Mouse (Mus musculus) A20 (cell line): ENCODE data around the gene Chordc1.
"Not testable (repeated sequence)": the region's sequence is repeated elsewhere in the genome, so short reads cannot be mapped to it uniquely, and the experiment has no call there.

Experiments used
- DNase-seq: peaks from one replicate; pipeline ENCODE4 v3.0.0-alpha.2; 2011; ENCODE audit warnings: low read depth, low spot score

The Chordc1 gene

DNA sequence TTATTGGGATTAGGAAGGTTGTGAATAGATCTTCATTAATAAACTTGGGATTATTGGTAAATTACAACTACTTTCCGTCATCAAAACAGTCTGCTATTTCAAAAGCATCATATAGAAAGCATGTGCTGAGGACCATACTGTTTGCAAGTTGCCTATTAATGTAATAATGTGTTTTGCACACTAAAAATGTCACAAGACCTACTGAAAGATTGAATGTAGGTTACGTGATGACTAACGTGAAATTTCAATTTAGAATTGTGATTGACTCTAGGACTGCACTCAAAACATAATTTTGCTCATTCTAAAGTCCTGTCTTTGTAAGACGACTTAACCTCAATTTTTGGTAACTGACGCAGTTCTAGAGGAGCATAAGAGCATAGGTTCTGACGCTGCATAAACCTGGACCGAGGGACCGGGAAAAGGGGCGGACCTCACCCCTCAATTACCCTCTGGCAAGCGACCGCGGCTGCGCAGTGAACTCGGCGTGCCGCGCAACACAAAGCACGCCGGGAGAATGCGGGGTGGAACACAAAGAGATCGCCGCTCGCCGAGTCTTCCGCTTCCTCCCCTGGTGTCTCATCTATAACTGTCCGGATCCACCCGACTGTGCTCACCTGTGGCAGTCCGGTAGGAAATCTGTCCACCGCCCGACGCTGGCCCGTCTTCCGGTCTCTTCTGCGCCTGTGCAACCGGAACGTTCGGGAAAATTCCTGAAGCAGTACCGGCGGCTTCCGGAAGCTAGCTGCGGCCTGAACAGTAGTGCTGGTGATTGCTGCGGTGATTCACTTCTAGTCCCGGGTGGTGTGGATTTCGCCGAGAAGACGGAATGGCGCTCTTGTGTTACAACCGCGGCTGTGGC lies at the start of gene Chordc1:
Gene Chordc1, plus strand, starts transcription at position 555 of the 859 bp plus-strand sequence.
- DNase-seq, result peak; percentile 97

DNA sequence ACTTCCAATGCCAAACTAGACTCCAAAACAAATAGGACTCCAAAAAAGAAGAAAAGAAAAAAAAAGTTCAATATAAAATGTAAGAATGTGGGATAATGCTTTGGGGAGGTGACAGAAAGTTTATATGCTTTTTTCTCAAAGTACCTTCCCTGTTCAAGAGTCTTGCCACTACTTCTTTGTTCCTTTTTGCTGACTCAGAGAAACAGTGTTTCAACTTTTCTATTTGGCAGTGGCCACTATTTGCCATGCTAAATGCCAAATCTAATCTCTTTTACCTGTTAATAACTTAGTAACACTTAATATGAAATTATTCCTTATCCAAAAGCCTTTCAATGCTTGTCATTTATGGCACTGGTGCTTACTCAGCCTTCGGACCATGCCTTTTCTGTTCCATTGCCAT lies 16.0 kb upstream of the Chordc1 start:
- no peak for DNase-seq

DNA sequence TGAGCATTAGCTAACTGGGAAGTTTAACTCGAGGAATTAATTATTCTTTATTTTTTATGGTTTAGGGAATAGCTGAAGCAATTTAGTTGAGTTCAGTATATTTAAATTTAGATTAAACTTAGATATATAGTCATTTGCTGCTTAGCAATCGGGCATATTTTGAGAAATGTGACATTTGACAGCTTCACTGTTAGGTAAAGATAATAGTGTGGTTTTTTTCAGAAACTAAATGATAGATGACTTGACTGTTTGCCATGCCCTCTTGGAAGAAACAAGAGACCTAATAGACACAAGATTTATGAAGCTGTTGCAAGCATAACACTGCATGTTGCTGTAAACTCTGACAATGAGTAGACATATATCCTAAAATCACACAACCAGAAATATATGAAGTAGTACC lies 15.1 kb upstream of the Chordc1 start:
- no peak for DNase-seq

GRCm38 (mm10) chr9:18277497-18277896 lies 14.4 kb upstream of the Chordc1 start:
- DNase-seq, result peak; percentile 62

GRCm38 (mm10) chr9:18278693-18279092 lies 13.2 kb upstream of the Chordc1 start:
- DNase-seq, result not testable (repeated sequence)

- no peak for DNase-seq
Measured at GRCm38 (mm10) chr9:18292443-18292922, 558 bp downstream of the Chordc1 start.

DNA sequence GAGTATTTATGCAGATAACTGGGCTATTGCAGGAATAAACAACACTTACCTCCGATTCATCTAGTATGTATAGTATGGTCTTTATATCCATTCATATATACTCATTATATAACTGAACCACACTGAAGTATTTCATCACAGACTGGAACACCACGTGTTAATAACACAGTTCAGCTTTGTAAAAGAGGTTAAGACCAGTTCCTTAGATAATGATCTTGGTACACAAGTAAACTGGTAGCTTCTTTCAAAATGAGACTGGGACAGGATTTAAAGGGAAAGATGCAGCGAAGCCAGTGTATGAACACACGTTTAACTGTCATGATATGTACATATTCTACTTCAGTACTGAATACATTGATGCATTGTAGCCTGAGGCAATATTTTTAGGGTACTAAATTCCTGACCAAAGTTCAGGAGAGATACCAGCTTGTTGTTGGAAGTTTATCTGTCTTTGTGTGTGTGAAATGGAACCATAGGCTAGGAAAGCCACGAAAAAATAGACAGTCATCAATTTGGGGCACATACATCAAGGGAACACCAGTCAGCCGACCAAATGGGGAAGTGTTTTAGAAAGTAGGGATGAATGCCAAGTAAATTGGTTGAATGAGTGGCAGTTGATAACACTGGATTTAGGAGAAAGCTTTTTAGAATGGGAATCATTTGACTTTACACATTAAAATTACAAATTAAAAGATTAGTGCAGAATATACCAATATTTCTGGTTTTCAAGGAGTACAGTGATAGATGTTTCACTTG lies 1.3 kb downstream of the Chordc1 start:
- peak; percentile 28 for DNase-seq

GRCm38 (mm10) chr9:18298301-18298700 lies 6.4 kb downstream of the Chordc1 start:
- no peak for DNase-seq

- DNase-seq, result no peak
Measured at GRCm38 (mm10) chr9:18319990-18320389, 28.1 kb downstream of the Chordc1 start.
